Mouse (Mus musculus) telencephalon, adult 2 months (tissue): ENCODE results near the gene Tnfaip2.

Experiments used
- DNase-seq: peaks from one replicate; pipeline ENCODE4 v3.0.0-alpha.2; 2011; ENCODE audit warnings: low read depth, low spot score

The Tnfaip2 gene

GRCm38 (mm10) chr12:111474893-111475643 lies 32.8 kb downstream of the Tnfaip2 start:
- DNase-seq: no peak

GRCm38 (mm10) chr12:111478924-111479323 lies 36.7 kb downstream of the Tnfaip2 start:
- no peak for DNase-seq

DNA sequence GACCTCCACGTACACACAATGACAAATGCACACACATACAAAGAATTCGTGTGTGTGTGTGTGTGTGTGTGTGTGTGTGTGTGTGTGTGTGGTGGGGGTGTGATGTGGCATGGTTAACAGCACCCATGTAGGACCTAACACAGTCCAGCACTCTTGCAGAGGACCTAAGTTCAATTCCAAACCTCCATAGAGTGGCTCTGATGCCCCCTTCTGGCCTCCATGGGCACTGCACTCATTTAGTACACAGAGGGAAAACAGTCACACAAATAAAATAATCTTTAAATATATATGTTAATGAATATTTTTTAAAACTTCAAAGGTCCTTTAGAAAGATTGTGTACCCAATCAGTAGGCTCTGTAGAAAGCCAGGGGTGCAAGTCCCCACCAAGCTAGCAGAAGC lies 37.6 kb downstream of the Tnfaip2 start:
- DNase-seq: no peak

DNA sequence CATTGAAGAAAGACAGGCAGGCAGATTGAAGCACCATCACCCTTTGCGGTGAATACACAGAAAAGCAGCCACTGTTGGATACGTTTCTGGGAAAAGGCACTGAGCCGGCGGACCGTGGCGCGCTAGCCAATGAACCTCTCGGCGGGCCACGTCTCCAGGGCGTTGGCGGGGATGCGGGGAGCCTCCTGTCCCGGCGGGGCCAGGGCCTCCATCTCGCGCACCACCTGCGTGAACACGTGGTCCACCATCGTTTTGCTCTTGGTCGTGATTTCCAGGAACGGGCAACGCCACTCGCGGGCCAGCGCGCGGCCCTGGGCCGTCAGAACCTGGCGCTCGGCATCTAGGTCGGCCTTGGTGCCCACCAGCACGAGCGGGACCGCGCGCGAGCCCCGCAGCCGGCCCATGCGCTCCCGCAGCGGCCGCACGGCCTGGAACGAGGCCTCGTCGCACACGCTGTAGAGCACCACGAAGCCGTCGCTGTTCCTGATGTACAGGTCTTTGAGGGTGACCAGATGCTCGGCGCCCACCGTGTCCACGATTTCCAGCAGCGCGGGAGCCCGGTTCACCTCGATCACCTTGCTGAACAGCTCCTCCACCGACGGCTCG lies 42.9 kb downstream of the Tnfaip2 start:
- no peak for DNase-seq

- no peak for DNase-seq
Measured at GRCm38 (mm10) chr12:111485652-111486306, 43.5 kb downstream of the Tnfaip2 start, which contains the start of gene Gm266. Gene Gm266, minus strand, starts transcription at chr12:111485823.

GRCm38 (mm10) chr12:111486455-111486854 lies 44.2 kb downstream of the Tnfaip2 start:
- DNase-seq: no peak

GRCm38 (mm10) chr12:111489261-111489865 lies 47.1 kb downstream of the Tnfaip2 start:
- no peak for DNase-seq

GRCm38 (mm10) chr12:111494931-111495330 lies 52.7 kb downstream of the Tnfaip2 start:
- DNase-seq: no peak

- DNase-seq: no peak
Measured at GRCm38 (mm10) chr12:111497076-111497475, 54.8 kb downstream of the Tnfaip2 start.

GRCm38 (mm10) chr12:111499617-111500016 lies 57.3 kb downstream of the Tnfaip2 start:
- DNase-seq: no peak

- DNase-seq: no peak
Measured at GRCm38 (mm10) chr12:111500725-111501124, 58.5 kb downstream of the Tnfaip2 start.

DNA sequence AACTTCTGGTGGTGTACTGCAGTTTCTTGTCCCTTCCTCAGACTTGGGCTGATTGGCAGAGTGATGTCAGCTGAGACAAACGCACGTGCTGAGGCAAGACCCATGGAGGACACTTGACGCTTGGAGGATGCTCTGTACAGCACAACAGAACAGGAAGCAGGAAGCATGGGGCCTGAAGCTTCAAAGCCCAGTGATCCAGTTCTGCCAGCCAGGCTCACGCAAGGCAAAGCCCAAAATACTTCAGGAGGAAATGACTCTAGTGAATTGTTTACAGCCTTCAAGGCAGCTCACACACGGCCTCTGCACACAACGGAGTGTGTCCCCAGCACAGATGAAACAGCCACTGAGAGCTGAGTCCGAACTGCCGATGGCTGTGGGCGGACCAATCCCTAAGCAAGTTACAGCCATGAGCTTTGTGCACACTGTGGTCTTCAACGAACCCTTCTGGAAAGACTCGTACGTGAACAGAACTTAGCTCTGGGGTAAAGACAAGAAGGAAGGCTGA lies 60.8 kb downstream of the Tnfaip2 start:
- DNase-seq: no peak

DNA sequence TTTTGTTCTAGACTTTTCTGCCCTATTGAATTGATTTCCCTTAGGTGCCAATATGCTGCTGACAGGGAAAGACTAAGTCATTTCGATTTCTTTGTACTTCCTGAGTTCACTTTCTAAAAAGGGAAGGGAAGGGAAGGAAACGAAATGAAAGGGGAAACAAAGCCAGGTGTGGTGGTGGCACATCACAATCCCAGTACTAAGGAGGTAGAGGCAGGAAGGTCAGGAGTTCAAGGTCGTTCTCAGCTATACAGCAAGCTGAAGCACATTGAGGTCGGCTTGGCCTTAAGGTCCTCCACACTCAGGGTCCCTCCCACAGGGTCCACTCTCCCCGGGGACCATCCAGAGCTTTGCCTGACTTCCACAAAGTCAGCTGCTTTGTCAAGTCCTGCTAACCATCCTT lies 61.3 kb downstream of the Tnfaip2 start:
- no peak for DNase-seq
